Mouse (Mus musculus): ENCODE data around the gene Olfr1208.

The Olfr1208 gene

GRCm38 (mm10) chr2:88902211-88902610, at the start of gene Olfr1208:
Gene Olfr1208, minus strand, starts transcription at chr2:88902311.
- DNase-seq: no peak

- no peak for DNase-seq
Observed at GRCm38 (mm10) chr2:88938011-88938410, 35.9 kb upstream of the Olfr1208 start, which contains the start of gene Olfr1211. Gene Olfr1211, minus strand, starts transcription at chr2:88938111.

GRCm38 (mm10) chr2:88915057-88915456, 12.9 kb upstream of the Olfr1208 start, which contains the start of gene Olfr1209:
Gene Olfr1209, minus strand, starts transcription at chr2:88915157.
- DNase-seq: no peak

- DNase-seq: no peak
Observed at GRCm38 (mm10) chr2:88862931-88863330, 39.2 kb downstream of the Olfr1208 start, which contains the start of gene Olfr1206. Gene Olfr1206, plus strand, starts transcription at chr2:88863231.

- DNase-seq: no peak
Observed at GRCm38 (mm10) chr2:88848992-88849391, 53.1 kb downstream of the Olfr1208 start, which contains the start of gene Olfr1204. Gene Olfr1204, plus strand, starts transcription at chr2:88849292.

Data from lung, postnatal 10 days (tissue).